Mouse (Mus musculus): ENCODE measurements around the gene Dctn1.

The Dctn1 gene

GRCm38 (mm10) chr6:83165607-83166242, at the start of gene Dctn1:
Gene Dctn1, plus strand, starts transcription at chr6:83165920.
- DNase-seq = peak; percentile 95 to 96

GRCm38 (mm10) chr6:83116373-83117164, 49.2 kb upstream of the Dctn1 start:
- no peak for DNase-seq

GRCm38 (mm10) chr6:83117165-83117438, 48.6 kb upstream of the Dctn1 start:
- no peak for DNase-seq

- no peak for DNase-seq
These were observed 48.1 kb upstream of the Dctn1 start for GRCm38 (mm10) chr6:83117616-83118015.

- no peak for DNase-seq
These were observed 47.4 kb upstream of the Dctn1 start for GRCm38 (mm10) chr6:83118369-83118768.

- DNase-seq = no peak
These were observed 46.6 kb upstream of the Dctn1 start for GRCm38 (mm10) chr6:83118825-83119733.

GRCm38 (mm10) chr6:83119734-83120051, 46.0 kb upstream of the Dctn1 start:
- DNase-seq = peak in 1 of 2 experiments; percentile 51

- DNase-seq = peak; percentile 91 to 98
These were observed 44.5 kb upstream of the Dctn1 start, which contains the start of gene Wbp1 for GRCm38 (mm10) chr6:83120930-83121862. Gene Wbp1, minus strand, starts transcription at chr6:83121559.

GRCm38 (mm10) chr6:83121863-83122710, 43.6 kb upstream of the Dctn1 start:
- no peak for DNase-seq

- DNase-seq = no peak
These were observed 42.8 kb upstream of the Dctn1 start for GRCm38 (mm10) chr6:83122961-83123360.

- peak; percentile 84 to 85 for DNase-seq
These were observed 40.8 kb upstream of the Dctn1 start for GRCm38 (mm10) chr6:83124851-83125312.

- DNase-seq = no peak
These were observed 40.4 kb upstream of the Dctn1 start, which contains the start of gene Ino80b for GRCm38 (mm10) chr6:83125331-83125730. Gene Ino80b, minus strand, starts transcription at chr6:83125431.

GRCm38 (mm10) chr6:83127419-83127818, 38.3 kb upstream of the Dctn1 start:
- no peak for DNase-seq

- no peak for DNase-seq
These were observed 34.2 kb upstream of the Dctn1 start for GRCm38 (mm10) chr6:83131469-83132034.

GRCm38 (mm10) chr6:83132176-83132919, 33.4 kb upstream of the Dctn1 start:
- no peak for DNase-seq

GRCm38 (mm10) chr6:83134226-83134625, 31.5 kb upstream of the Dctn1 start:
- no peak for DNase-seq

GRCm38 (mm10) chr6:83134951-83135513, 30.7 kb upstream of the Dctn1 start, which contains the start of gene Rtkn:
Gene Rtkn, plus strand, starts transcription at chr6:83135463.
- DNase-seq = no peak

GRCm38 (mm10) chr6:83135571-83136161, 30.1 kb upstream of the Dctn1 start:
- DNase-seq = no peak

GRCm38 (mm10) chr6:83136291-83136880, 29.3 kb upstream of the Dctn1 start:
- no peak for DNase-seq

Measured in cerebellum, adult 18-20 months (tissue).